In genomic region chr6:33476134-33476533, GRCm38 (mm10) we compare ENCODE assay signal across 18 mouse cellular contexts.
"Had no signal": no experiment of that assay in that cellular context is flagged by ENCODE, and none has a peak within 500 bp of the region (broad histone marks: within the 10 kb centered on the region; RNA-seq: fewer than 3 reads in every experiment).

No protein-coding gene starts in this region.

- H3K4me2 ChIP-seq: liver, embryonic 15.5 days; lung, embryonic 14.5 days; midbrain, embryonic 12.5 days; neural tube, embryonic 13.5 days; stomach, embryonic 15.5 days had no signal

- H3K9me3 ChIP-seq: liver, embryonic 15.5 days; megakaryocyte, embryonic 14.5 days; midbrain, embryonic 10.5 days; midbrain, embryonic 12.5 days; neural tube, embryonic 13.5 days; stomach, embryonic 15.5 days had no signal

- H3K9ac ChIP-seq: liver, embryonic 15.5 days; lung, embryonic 14.5 days; midbrain, embryonic 12.5 days; neural tube, embryonic 13.5 days; stomach, embryonic 15.5 days had no signal

- H3K36me3 ChIP-seq: liver, embryonic 15.5 days; midbrain, embryonic 10.5 days; midbrain, embryonic 12.5 days; neural tube, embryonic 13.5 days; stomach, embryonic 15.5 days had no signal

- H3K4me1 ChIP-seq: liver, embryonic 15.5 days; midbrain, embryonic 10.5 days; stomach, embryonic 15.5 days had no signal

- DNase-seq: lung, adult 18-20 months; lung, embryonic 14.5 days; lung, postnatal 10 days; lung, postnatal 4 days; midbrain, embryonic 14.5 days; right cerebral cortex, postnatal 14 days; thymus, adult 2 months; thymus, postnatal 25 days; thymus, postnatal 4 days had no signal

- H3K27me3 ChIP-seq: liver, embryonic 15.5 days; megakaryocyte, embryonic 14.5 days; midbrain, embryonic 12.5 days; neural tube, embryonic 13.5 days; stomach, embryonic 15.5 days had no signal

- H3K27ac ChIP-seq: liver, embryonic 15.5 days; midbrain, embryonic 10.5 days; midbrain, embryonic 12.5 days; neural tube, embryonic 13.5 days; stomach, embryonic 15.5 days; stomach, postnatal 0 days had no signal

- ATAC-seq: midbrain, embryonic 16.5 days had no signal

- H3K4me3 ChIP-seq: liver, embryonic 15.5 days; megakaryocyte, embryonic 14.5 days; midbrain, embryonic 10.5 days; midbrain, embryonic 12.5 days; myocyte; neural tube, embryonic 13.5 days; stomach, embryonic 15.5 days had no signal
